Mouse (Mus musculus): ENCODE measurements around the gene Gnaq. TPM values are rescaled to one million over a fixed set of nuclear protein-coding genes. Genes with fewer than 3 reads are reported as not detected.

Gene Gnaq
- polyA plus RNA-seq, 1 experiment from 2014 or later: 32.9 TPM

DNA sequence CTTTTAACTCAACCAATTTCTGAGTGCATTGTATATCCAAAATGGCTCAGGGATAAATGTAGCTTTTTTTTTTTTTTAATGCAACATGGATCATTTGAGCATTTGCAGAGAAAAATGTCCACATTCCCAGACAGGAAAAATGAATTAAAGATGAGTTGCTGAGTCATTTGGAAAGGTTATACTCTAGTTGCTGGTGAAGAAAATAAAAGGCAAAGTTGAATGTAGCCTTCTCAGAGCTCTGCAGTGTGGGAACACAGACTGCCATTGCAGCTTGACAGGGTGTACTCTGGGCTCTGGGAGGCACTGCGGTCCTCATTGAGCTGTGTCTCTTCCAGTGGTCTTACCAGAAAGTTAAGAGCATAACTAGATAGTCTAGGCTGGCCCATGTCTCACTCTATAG, 160.3 kb downstream of the Gnaq start:
- H3K27me3 ChIP-seq (ENCODE audit: control insufficient read depth, insufficient read depth, low read depth, low read length): no peaks in the 10 kb centered on the region
- H3K36me3 ChIP-seq (ENCODE audit: control insufficient read depth, insufficient read depth, low read length): no peaks in the 10 kb centered on the region
- whole genome bisulfite sequencing: 87% methylated on average over 1 of the region's 1 CpGs
- no peaks in the 10 kb centered on the region; the same call in 1 of the 2 replicates for H3K4me1 ChIP-seq (replicated peaks; ENCODE audit: control insufficient read depth, insufficient read depth, low read length)
- H3K4me3 ChIP-seq (ENCODE audit: low read length): no peak overlapping the region
- no peak overlapping the region for H3K9ac ChIP-seq (ENCODE audit: low read length)
- no peaks in the 10 kb centered on the region for H3K9me3 ChIP-seq (ENCODE audit: control insufficient read depth, low read length)
- no peak for ATAC-seq (ENCODE audit: low read depth)
- no peak overlapping the region for H3K4me2 ChIP-seq (ENCODE audit: low read depth, low read length)
- no peak overlapping the region for H3K27ac ChIP-seq (ENCODE audit: low read length)

DNA sequence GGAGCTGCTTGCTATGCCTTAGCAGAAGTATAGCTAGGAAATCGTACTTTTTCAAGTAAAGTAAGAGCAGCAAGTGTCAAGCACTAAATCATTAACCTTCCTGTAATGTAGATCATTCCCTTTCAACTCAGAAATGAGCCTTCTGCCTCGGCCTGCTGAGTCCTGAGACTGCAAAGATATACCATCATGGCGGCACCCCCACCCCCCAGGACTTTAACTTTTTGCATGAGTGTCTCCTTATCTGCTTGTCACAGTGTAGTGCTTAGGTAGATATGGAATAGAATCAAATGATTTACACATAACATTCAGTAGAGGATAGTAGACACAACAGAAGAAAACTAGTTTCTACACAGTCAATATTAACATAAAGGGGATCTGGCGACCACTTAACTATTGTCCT, 167.8 kb downstream of the Gnaq start:
- Histone ChIP-seq H3K4me2 (ENCODE audit: low read depth, low read length) (no peak overlapping the region), H3K4me1 (replicated peaks; ENCODE audit: control insufficient read depth, insufficient read depth, low read length) (no peaks in the 10 kb centered on the region), H3K9ac (ENCODE audit: low read length) (no peak overlapping the region), H3K27me3 (ENCODE audit: control insufficient read depth, insufficient read depth, low read depth, low read length) (no peaks in the 10 kb centered on the region), H3K27ac (ENCODE audit: low read length) (no peak overlapping the region), H3K4me3 (ENCODE audit: low read length) (no peak overlapping the region), H3K36me3 (ENCODE audit: control insufficient read depth, insufficient read depth, low read length) (no peaks in the 10 kb centered on the region), H3K9me3 (ENCODE audit: control insufficient read depth, low read length) (no peaks in the 10 kb centered on the region)
- no peak for ATAC-seq (ENCODE audit: low read depth)
- WGBS: 75% methylated on average over 4 of the region's 4 CpGs

DNA sequence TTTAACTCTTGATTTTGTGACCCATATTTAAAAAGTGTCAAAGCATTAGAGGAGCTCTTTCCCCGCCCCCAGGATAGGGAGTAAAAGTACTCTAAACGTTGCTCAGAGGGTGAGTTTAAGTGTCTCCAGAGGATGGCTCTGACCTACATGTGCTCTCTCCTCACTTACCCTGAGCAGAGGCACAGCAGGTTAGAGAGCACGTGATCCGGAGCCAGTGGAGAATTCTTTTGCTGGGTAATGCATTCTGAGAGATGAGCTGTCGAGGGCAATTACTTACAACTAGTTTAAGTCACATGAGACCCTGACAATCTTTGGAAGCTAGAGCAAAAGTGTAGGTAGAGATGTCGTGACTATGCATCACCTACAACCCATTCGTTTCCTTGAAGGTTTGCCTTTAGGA, 168.7 kb downstream of the Gnaq start:
- Histone ChIP-seq H3K4me1 (replicated peaks; ENCODE audit: control insufficient read depth, insufficient read depth, low read length) (no peaks in the 10 kb centered on the region), H3K27me3 (ENCODE audit: control insufficient read depth, insufficient read depth, low read depth, low read length) (no peaks in the 10 kb centered on the region), H3K4me3 (ENCODE audit: low read length) (no peak overlapping the region), H3K36me3 (ENCODE audit: control insufficient read depth, insufficient read depth, low read length) (no peaks in the 10 kb centered on the region), H3K27ac (ENCODE audit: low read length) (no peak overlapping the region), H3K4me2 (ENCODE audit: low read depth, low read length) (no peak overlapping the region), H3K9ac (ENCODE audit: low read length) (no peak overlapping the region), H3K9me3 (ENCODE audit: control insufficient read depth, low read length) (no peaks in the 10 kb centered on the region)
- ATAC-seq (ENCODE audit: low read depth): no peak
- WGBS: 67% methylated on average over 7 of the region's 7 CpGs

DNA sequence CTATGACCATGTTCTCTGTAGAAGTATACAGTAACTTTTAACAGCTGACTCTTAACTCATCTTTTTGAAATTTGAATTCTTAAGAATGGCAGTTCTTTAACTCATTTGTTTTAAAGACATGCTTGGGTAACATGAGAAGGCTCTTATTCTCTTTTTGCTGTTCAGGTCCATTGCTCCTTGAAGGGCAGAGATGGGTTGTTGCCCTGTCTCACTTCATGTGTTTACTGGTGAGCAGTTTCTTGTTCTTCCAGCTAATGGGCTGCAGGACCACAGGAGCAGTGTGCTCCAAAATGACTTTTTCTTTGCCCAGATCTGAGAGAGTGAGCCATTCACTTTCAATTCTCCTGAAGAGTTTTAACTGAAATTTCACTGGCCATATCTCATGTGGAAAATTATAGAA, 176.4 kb downstream of the Gnaq start:
- Histone ChIP-seq H3K36me3 (ENCODE audit: control insufficient read depth, insufficient read depth, low read length) (no peaks in the 10 kb centered on the region), H3K4me1 (replicated peaks; ENCODE audit: control insufficient read depth, insufficient read depth, low read length) (no peaks in the 10 kb centered on the region; the same call in 1 of the 2 replicates), H3K9ac (ENCODE audit: low read length) (no peak overlapping the region), H3K9me3 (ENCODE audit: control insufficient read depth, low read length) (no peaks in the 10 kb centered on the region), H3K27me3 (ENCODE audit: control insufficient read depth, insufficient read depth, low read depth, low read length) (no peaks in the 10 kb centered on the region), H3K27ac (ENCODE audit: low read length) (no peak overlapping the region), H3K4me2 (ENCODE audit: low read depth, low read length) (no peak overlapping the region), H3K4me3 (ENCODE audit: low read length) (no peak overlapping the region)
- no peak for ATAC-seq (ENCODE audit: low read depth)

DNA sequence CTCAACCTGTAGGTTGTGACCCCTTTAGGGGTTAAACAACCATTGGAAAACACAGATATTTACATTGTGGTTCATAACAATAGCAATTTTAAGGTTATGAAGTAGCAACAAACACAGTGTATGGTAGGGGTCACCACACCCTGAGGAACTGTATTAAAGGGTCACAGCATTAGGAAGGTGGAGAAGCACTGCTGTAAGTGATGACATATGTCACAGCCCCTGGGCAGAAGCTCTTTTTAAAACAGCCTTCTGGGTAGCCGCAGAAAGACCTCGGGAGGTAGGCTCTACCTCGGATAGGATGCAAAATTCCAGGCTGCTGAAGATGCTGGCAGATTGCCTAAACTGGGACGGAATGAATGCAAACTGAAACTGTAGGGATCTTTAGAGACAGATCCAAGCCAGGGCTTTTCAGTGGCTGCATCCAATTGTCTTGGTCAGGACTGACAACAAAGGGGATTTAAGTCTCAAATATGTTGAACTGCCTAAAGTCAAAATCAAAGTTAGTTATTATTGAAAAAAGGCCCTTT, 181.7 kb downstream of the Gnaq start:
- WGBS: 35% methylated on average over 4 of the region's 4 CpGs
- no peaks in the 10 kb centered on the region for H3K9me3 ChIP-seq (ENCODE audit: control insufficient read depth, low read length)
- no peak overlapping the region for H3K9ac ChIP-seq (ENCODE audit: low read length)
- no peak for ATAC-seq (ENCODE audit: low read depth)
- H3K4me2 ChIP-seq (ENCODE audit: low read depth, low read length): no peak overlapping the region
- no peaks in the 10 kb centered on the region; the same call in 1 of the 2 replicates for H3K36me3 ChIP-seq (ENCODE audit: control insufficient read depth, insufficient read depth, low read length)
- H3K27ac ChIP-seq (ENCODE audit: low read length): no peak overlapping the region
- H3K4me3 ChIP-seq (ENCODE audit: low read length): no peak overlapping the region
- peaks cover 3% of the 10 kb centered on the region; the same call in 1 of the 2 replicates for H3K4me1 ChIP-seq (replicated peaks; ENCODE audit: control insufficient read depth, insufficient read depth, low read length)
- H3K27me3 ChIP-seq (ENCODE audit: control insufficient read depth, insufficient read depth, low read depth, low read length): no peaks in the 10 kb centered on the region

DNA sequence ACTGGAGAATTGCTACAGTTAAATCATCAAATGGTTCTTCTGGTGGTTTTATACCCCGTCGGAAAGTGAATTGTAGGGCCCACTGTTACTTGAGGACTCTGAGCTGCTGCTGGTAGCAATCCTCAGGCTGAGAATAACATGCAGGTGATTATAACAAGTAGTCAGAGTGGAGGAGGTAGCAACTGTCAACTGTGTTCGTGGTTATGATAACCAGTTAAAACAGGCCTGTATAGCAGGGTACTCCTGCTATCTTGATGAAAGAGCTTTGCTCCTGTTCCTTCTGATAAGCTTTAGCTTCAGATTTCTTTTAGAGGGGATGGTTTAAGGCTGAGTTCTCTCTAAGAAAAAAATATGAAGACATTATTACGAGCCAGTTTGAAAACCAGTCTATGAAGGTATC, 182.9 kb downstream of the Gnaq start:
- ATAC-seq (ENCODE audit: low read depth): no peak
- Histone ChIP-seq H3K9ac (ENCODE audit: low read length) (no peak overlapping the region), H3K27me3 (ENCODE audit: control insufficient read depth, insufficient read depth, low read depth, low read length) (no peaks in the 10 kb centered on the region), H3K4me3 (ENCODE audit: low read length) (no peak overlapping the region), H3K4me2 (ENCODE audit: low read depth, low read length) (no peak overlapping the region), H3K36me3 (ENCODE audit: control insufficient read depth, insufficient read depth, low read length) (no peaks in the 10 kb centered on the region; the same call in 1 of the 2 replicates), H3K27ac (ENCODE audit: low read length) (no peak overlapping the region), H3K4me1 (replicated peaks; ENCODE audit: control insufficient read depth, insufficient read depth, low read length) (peaks cover 3% of the 10 kb centered on the region; the same call in 1 of the 2 replicates), H3K9me3 (ENCODE audit: control insufficient read depth, low read length) (no peaks in the 10 kb centered on the region)
- WGBS: 75% methylated on average over 4 of the region's 4 CpGs

DNA sequence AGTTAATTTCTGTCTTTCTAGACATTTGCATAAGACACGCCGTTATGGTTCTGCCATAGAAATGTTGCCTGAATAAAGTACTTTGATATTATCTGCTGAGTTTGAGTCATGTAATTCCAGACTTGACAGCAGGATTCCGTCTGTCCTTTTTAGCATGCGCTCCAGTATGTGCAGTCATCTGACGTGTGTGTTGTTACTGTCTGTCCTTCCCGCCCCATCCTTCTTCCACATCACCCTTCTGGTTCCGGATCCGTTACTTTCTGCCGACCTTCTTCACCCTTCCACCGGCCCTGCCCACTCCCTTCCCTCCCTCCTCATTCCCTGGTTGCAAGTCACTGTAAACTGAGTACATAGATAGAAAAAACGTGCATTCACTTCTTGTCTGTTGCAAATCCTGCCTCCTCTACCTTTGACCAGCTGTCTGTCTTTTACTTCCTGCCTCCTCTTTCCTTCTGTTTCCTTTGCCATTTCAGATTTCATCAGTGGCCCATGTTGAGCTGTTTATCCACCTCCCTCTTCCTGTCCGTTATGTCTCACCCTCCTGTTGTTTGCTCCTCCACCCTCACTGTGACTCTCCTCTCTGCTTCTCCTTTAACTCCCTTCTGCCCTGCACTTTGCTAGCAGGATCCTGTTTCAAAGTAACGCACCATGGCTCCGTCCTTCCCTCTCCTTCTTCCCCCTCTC, 185.6 kb downstream of the Gnaq start:
- Histone ChIP-seq H3K9ac (ENCODE audit: low read length) (no peak overlapping the region), H3K36me3 (ENCODE audit: control insufficient read depth, insufficient read depth, low read length) (no peaks in the 10 kb centered on the region; the same call in 1 of the 2 replicates), H3K4me1 (replicated peaks; ENCODE audit: control insufficient read depth, insufficient read depth, low read length) (peaks cover 3% of the 10 kb centered on the region; the same call in 1 of the 2 replicates), H3K9me3 (ENCODE audit: control insufficient read depth, low read length) (no peaks in the 10 kb centered on the region), H3K27ac (ENCODE audit: low read length) (no peak overlapping the region), H3K4me3 (ENCODE audit: low read length) (no peak overlapping the region), H3K27me3 (ENCODE audit: control insufficient read depth, insufficient read depth, low read depth, low read length) (no peaks in the 10 kb centered on the region), H3K4me2 (ENCODE audit: low read depth, low read length) (no peak overlapping the region)
- no peak for ATAC-seq (ENCODE audit: low read depth)
- WGBS: 48% methylated on average over 14 of the region's 14 CpGs

DNA sequence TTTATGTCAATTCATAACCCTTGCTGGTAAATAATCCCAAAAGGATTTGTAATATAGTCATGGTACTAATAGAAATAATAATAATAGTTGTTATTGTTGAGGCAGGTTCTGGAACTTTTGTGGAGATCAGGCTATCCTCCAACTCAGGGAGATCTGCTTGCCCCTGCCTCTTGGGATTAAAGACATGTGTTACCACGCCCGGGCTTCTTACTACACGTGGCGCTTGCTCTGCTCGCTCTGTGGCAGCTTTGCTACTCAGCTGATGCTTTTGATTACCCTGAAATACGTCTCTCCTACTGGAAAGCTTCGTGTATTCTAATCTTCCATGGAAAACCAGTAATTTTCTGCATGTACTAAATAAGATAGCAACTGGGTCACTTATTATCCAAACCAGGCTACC, 187.4 kb downstream of the Gnaq start:
- Histone ChIP-seq H3K4me1 (replicated peaks; ENCODE audit: control insufficient read depth, insufficient read depth, low read length) (no peaks in the 10 kb centered on the region), H3K27me3 (ENCODE audit: control insufficient read depth, insufficient read depth, low read depth, low read length) (no peaks in the 10 kb centered on the region), H3K9ac (ENCODE audit: low read length) (no peak overlapping the region), H3K36me3 (ENCODE audit: control insufficient read depth, insufficient read depth, low read length) (no peaks in the 10 kb centered on the region; the same call in 1 of the 2 replicates), H3K9me3 (ENCODE audit: control insufficient read depth, low read length) (no peaks in the 10 kb centered on the region), H3K4me2 (ENCODE audit: low read depth, low read length) (no peak overlapping the region), H3K27ac (ENCODE audit: low read length) (no peak overlapping the region), H3K4me3 (ENCODE audit: low read length) (no peak overlapping the region)
- 90% methylated on average over 7 of the region's 7 CpGs for WGBS
- no peak for ATAC-seq (ENCODE audit: low read depth)

DNA sequence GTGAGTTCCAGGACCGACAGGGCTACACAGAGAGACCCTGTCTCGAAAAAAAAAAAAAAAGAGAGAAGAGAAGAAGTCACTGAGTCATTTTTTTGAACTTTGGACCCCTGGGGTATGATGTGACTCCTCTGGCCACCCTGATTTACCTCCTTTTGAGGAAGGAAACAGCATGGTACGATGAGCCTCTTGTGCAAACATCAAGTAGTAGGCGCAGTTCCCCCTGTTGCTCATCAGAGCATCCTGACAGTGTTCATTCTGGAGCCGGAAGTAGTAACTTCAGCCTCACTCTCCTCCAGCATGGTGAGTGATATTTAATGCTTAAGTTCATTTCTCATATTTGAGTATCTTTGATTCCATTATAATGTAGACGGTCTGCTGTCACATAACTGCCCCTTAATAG, 190.4 kb downstream of the Gnaq start:
- no peak overlapping the region for H3K9ac ChIP-seq (ENCODE audit: low read length)
- no peak overlapping the region for H3K4me3 ChIP-seq (ENCODE audit: low read length)
- H3K27me3 ChIP-seq (ENCODE audit: control insufficient read depth, insufficient read depth, low read depth, low read length): no peaks in the 10 kb centered on the region
- H3K4me2 ChIP-seq (ENCODE audit: low read depth, low read length): no peak overlapping the region
- H3K36me3 ChIP-seq (ENCODE audit: control insufficient read depth, insufficient read depth, low read length): no peaks in the 10 kb centered on the region
- ATAC-seq (ENCODE audit: low read depth): no peak
- no peaks in the 10 kb centered on the region for H3K9me3 ChIP-seq (ENCODE audit: control insufficient read depth, low read length)
- H3K4me1 ChIP-seq (replicated peaks; ENCODE audit: control insufficient read depth, insufficient read depth, low read length): peaks cover 17% of the 10 kb centered on the region
- WGBS: 90% methylated on average over 6 of the region's 6 CpGs
- no peak overlapping the region for H3K27ac ChIP-seq (ENCODE audit: low read length)

Measured in lung, embryonic 16.5 days (tissue).